Mouse (Mus musculus) erythroblast, embryonic 14.5 days (primary cell): ENCODE data around the gene Gdpgp1. TPM values are rescaled to one million over a fixed set of nuclear protein-coding genes. Genes with fewer than 3 reads are reported as not detected.

ENCODE experiments used
- H3K27me3 ChIP-seq: 2 replicates; pipeline ENCODE4 v1.6.1; 2012; ENCODE audit warnings: inconsistent platforms; ENCODE audit not compliant: control insufficient read depth
- H3K36me3 ChIP-seq: 2 replicates; pipeline ENCODE4 v1.6.1; 2012; ENCODE audit warnings: mild to moderate bottlenecking, inconsistent platforms; ENCODE audit not compliant: control insufficient read depth
- H3K4me1 ChIP-seq: 2 replicates; pipeline ENCODE4 v1.6.1; 2012; ENCODE audit warnings: inconsistent platforms; ENCODE audit not compliant: control insufficient read depth
- H3K4me3 ChIP-seq: replicated peaks from 2 replicates; pipeline ENCODE3; 2012; ENCODE audit warnings: moderate library complexity, mild to moderate bottlenecking, inconsistent platforms
- H3K9me3 ChIP-seq: 2 replicates; pipeline ENCODE4 v1.6.1; 2012; ENCODE audit warnings: low read length, inconsistent platforms, mixed read lengths; ENCODE audit not compliant: control insufficient read depth
- GATA1 ChIP-seq: IDR thresholded peaks from 2 replicates; pipeline ENCODE4 v1.6.1; 2012; ENCODE audit warnings: low read length, inconsistent platforms, mixed read lengths
- TAL1 ChIP-seq: IDR thresholded peaks from 3 replicates; pipeline ENCODE4 v1.6.1; 2012; ENCODE audit warnings: low read length, inconsistent platforms, mixed read lengths
- polyA plus RNA-seq: library from polyadenylated mRNA; stranded (reverse); fragments of >175 nt; gene quantifications from 2 replicates; pipeline ENCODE4 v1.2.3, GENCODE M21; 2012

The Gdpgp1 gene
- polyA plus RNA-seq, 1 experiment, result 0.06 TPM

- no peak overlapping the region for H3K4me3 ChIP-seq
- H3K27me3 ChIP-seq, result peaks cover 9% of the 10 kb centered on the region
- TF ChIP-seq GATA1 (no peak), TAL1 (no peak)
- no peaks in the 10 kb centered on the region for H3K9me3 ChIP-seq
- H3K36me3 ChIP-seq, result peaks cover 21% of the 10 kb centered on the region
- H3K4me1 ChIP-seq, result peaks cover 97% of the 10 kb centered on the region
Measured at GRCm38 (mm10) chr7:80189147-80189933, 43.3 kb upstream of the Gdpgp1 start.

GRCm38 (mm10) chr7:80191455-80191854 lies 41.2 kb upstream of the Gdpgp1 start:
- H3K27me3 ChIP-seq, result peaks cover 9% of the 10 kb centered on the region
- peaks cover 31% of the 10 kb centered on the region for H3K36me3 ChIP-seq
- peak overlapping the region; percentile 14 for H3K4me3 ChIP-seq
- peaks cover 98% of the 10 kb centered on the region for H3K4me1 ChIP-seq
- TF ChIP-seq GATA1 (no peak), TAL1 (no peak)
- no peaks in the 10 kb centered on the region for H3K9me3 ChIP-seq

GRCm38 (mm10) chr7:80192226-80193061 lies 40.2 kb upstream of the Gdpgp1 start:
- Histone ChIP-seq H3K4me1 (peaks cover 97% of the 10 kb centered on the region), H3K9me3 (no peaks in the 10 kb centered on the region)
- no peak for TF ChIP-seq TAL1

GRCm38 (mm10) chr7:80193941-80194739 lies 38.5 kb upstream of the Gdpgp1 start:
- Histone ChIP-seq H3K27me3 (no peaks in the 10 kb centered on the region), H3K4me3 (no peak overlapping the region), H3K36me3 (peaks cover 30% of the 10 kb centered on the region), H3K9me3 (no peaks in the 10 kb centered on the region), H3K4me1 (peaks cover 88% of the 10 kb centered on the region)
- TF ChIP-seq GATA1 (no peak), TAL1 (no peak)

More at GRCm38 (mm10) chr7:80192226-80193061, 40.2 kb upstream of the Gdpgp1 start:
- Histone ChIP-seq H3K27me3 (peaks cover 2% of the 10 kb centered on the region), H3K4me3 (peak overlapping the region; percentile 65), H3K36me3 (peaks cover 31% of the 10 kb centered on the region)

GRCm38 (mm10) chr7:80195146-80195545 lies 37.5 kb upstream of the Gdpgp1 start:
- peaks cover 88% of the 10 kb centered on the region for H3K4me1 ChIP-seq
- H3K4me3 ChIP-seq, result peak overlapping the region; percentile 5
- TF ChIP-seq TAL1, result peak; percentile 31; the same call in 1 of the 3 replicates
- TF ChIP-seq GATA1, result peak; percentile 26; the same call in 1 of the 2 replicates
- H3K9me3 ChIP-seq, result no peaks in the 10 kb centered on the region
- H3K36me3 ChIP-seq, result peaks cover 40% of the 10 kb centered on the region
- no peaks in the 10 kb centered on the region for H3K27me3 ChIP-seq

- Histone ChIP-seq H3K9me3 (no peaks in the 10 kb centered on the region), H3K36me3 (peaks cover 42% of the 10 kb centered on the region), H3K4me3 (no peak overlapping the region), H3K4me1 (peaks cover 88% of the 10 kb centered on the region), H3K27me3 (no peaks in the 10 kb centered on the region)
- TF ChIP-seq GATA1 (no peak), TAL1 (no peak)
Measured at GRCm38 (mm10) chr7:80195576-80196263, 36.9 kb upstream of the Gdpgp1 start.

GRCm38 (mm10) chr7:80197371-80197770 lies 35.3 kb upstream of the Gdpgp1 start:
- no peaks in the 10 kb centered on the region for H3K27me3 ChIP-seq
- peaks cover 54% of the 10 kb centered on the region for H3K36me3 ChIP-seq
- peak overlapping the region; percentile 85 for H3K4me3 ChIP-seq
- peaks cover 88% of the 10 kb centered on the region for H3K4me1 ChIP-seq
- H3K9me3 ChIP-seq, result no peaks in the 10 kb centered on the region
- TF ChIP-seq GATA1, result no peak
- TF ChIP-seq TAL1, result no peak
